Mouse (Mus musculus): ENCODE data around the gene Disp1.

Disp1 gene

GRCm38 (mm10) chr1:183220796-183221718 is at the start of gene Disp1:
Gene Disp1 (minus strand): TSS chr1:183221522.
- DNase-seq (ENCODE audit: low read depth): peak; percentile 58

GRCm38 (mm10) chr1:183267666-183268065 is 46.3 kb upstream of the Disp1 start:
- DNase-seq (ENCODE audit: low read depth): no peak

GRCm38 (mm10) chr1:183265921-183266467 is 44.7 kb upstream of the Disp1 start:
- no peak for DNase-seq (ENCODE audit: low read depth)

GRCm38 (mm10) chr1:183264145-183265008 is 43.1 kb upstream of the Disp1 start:
- no peak for DNase-seq (ENCODE audit: low read depth)

DNA sequence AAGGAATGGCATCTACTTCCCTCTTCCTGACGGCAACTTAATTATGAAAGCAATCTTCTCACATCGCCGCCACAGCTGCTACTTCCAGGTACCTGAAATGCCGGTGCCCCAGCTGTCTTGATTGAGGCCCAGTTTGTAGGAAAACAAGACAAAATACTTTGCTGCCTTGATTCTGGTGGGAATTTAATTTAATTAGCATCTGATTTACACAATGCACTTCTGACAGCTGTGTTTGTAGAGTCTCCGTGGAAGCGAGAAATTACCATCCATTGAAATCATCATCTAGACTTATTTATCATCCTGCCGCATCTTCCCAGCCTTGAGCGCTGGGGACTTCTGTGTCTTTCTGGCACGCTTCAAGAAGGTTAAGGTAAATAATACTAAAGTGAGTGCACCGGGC is 31.3 kb upstream of the Disp1 start:
- no peak for DNase-seq (ENCODE audit: low read depth)

GRCm38 (mm10) chr1:183251818-183252217 is 30.5 kb upstream of the Disp1 start:
- no peak for DNase-seq (ENCODE audit: low read depth)

DNA sequence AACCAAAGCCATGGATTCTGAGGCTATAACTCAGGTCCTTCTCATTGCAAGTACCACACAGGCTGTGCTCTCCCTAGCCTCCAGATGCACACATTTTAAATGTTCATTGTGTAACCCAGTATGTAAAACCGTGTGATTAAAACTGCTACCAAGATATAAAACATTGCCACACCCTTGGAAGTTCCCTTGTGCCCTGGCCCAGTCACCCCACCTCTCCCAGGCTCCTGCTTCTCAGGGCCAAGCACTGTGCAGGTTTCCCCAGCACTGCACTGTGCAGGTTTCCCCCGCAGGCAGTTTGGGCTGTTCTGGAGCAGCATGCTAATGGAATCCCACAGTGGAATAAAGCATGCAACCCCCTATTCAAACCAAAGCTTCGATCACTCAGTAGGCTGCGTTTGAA is 29.3 kb upstream of the Disp1 start:
- DNase-seq (ENCODE audit: low read depth): no peak

DNA sequence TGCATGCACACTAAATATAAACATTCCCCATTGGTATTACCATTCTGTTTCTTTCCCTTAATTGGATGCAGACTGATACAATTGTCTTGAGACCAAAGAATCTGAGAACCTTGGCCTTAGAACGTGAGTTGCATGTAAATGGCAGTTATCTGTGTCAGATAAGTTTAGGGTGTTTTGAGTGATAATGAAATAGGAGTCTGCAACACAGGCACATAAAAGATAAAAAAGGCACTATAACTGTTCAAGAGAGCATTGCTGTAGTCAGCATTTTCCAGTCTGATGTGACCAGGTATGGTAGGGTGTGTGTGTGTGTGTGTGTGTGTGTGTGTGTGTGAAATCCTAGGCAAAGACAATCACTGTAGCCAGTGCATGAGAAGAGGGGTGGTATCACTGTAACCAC is 26.8 kb upstream of the Disp1 start:
- peak; percentile 38 for DNase-seq (ENCODE audit: low read depth)

GRCm38 (mm10) chr1:183243293-183243692 is 22.0 kb upstream of the Disp1 start:
- no peak for DNase-seq (ENCODE audit: low read depth)

GRCm38 (mm10) chr1:183237901-183238300 is 16.6 kb upstream of the Disp1 start:
- no peak for DNase-seq (ENCODE audit: low read depth)

DNA sequence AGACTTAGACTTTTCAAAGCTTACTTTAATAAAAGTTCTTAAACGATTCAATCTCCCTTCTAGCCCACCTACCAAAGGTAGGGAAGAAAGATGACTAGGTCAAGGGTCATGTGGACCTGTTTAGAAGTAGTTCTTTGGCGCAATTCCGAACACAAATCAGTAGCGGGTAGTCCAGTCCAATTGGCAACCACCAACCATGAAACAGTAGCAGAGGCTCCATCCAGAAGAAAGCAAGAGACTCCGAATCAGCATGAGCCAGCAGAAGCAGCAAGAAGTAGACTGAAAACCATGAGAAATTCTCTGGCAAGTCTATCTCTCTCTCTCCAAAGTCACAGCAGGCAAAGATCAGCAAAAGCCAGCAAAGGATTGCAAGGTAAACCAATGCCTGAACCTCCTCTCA is 15.1 kb upstream of the Disp1 start:
- no peak for DNase-seq (ENCODE audit: low read depth)

DNA sequence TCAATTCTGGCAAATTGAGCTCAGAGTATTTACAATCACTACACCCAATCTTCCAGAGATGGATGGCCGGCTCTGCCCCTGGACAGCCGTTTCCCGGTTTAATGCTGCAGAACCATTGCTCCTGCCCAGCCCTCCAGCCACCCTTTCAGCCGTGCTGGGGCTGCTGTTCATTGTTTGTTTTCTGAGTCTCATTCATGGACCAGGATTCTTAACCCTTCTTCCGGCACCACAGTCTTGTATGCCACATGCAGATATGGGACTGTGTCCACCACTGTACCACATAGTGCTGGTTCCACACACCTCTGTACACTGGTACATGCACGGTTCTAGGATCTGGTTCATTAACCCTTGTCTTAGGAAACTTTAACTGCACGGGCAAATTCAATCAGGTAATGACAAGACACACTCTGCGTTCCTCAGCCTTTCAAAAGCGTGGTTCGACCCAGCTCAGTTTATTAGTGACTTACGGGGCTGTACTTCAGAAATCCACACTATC is 12.4 kb upstream of the Disp1 start:
- no peak for DNase-seq (ENCODE audit: low read depth)

GRCm38 (mm10) chr1:183232985-183233678 is 11.8 kb upstream of the Disp1 start:
- DNase-seq (ENCODE audit: low read depth): no peak

DNA sequence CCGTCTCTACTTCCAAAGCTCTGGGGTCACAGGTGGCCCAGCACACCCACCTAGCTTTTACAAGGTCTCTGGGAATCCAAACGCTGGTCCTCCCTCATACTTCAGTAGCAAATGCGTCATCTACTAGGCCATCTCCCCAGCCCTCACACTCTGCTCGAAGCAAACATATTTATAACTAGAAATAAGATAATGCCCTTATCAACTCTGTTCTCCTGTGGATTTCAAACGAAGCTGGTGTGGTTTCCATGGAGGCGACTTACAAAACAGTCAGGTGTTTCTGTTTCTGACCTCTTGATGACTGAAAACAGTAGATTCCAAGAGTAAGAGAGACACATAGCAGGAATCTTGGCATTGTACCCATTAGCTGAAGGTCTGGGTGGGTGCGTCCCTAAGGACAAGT is 6.1 kb upstream of the Disp1 start:
- no peak for DNase-seq (ENCODE audit: low read depth)

- DNase-seq (ENCODE audit: low read depth): no peak
These were observed 2.3 kb downstream of the Disp1 start for GRCm38 (mm10) chr1:183219021-183219420.

GRCm38 (mm10) chr1:183216691-183217090 is 4.6 kb downstream of the Disp1 start:
- no peak for DNase-seq (ENCODE audit: low read depth)

DNA sequence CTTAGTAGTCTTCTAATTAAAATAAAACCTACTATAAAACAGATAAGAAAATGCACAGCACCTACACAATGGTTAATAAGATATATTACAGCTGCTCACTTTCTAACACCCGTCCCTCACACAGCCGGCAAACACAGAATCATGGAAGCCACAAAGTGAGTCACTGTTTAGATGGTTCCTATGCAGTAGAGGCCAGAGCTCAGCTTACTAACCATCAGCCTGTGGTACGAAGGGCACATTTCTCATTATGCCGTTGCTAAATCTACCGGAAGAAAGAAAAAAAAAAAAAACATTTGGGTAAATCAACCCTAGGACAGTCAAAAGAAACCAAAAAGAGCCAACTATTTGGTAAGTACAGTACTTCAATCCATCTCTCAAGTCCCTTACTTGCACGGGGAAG is 5.6 kb downstream of the Disp1 start:
- no peak for DNase-seq (ENCODE audit: low read depth)

DNA sequence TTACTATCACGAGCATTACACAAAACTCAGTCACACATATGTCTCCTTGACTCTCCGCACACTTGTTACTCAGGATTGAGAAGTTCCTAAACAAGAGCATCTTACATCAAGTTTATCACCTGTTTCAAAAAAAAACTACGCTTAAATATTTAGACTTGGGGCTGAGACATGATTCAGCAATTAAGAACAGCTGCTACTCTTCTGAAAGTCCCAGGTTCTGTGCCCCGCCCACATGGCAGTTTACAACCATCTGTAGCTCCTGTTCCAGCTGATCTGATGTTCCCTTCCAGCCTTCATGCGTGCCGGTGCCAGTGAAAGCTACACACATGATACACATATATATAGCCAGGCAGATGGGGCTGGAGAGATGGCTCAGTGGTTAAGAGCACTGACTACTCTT is 7.5 kb downstream of the Disp1 start:
- peak; percentile 55 for DNase-seq (ENCODE audit: low read depth)

GRCm38 (mm10) chr1:183212757-183213211 is 8.5 kb downstream of the Disp1 start:
- DNase-seq (ENCODE audit: low read depth): no peak

- DNase-seq (ENCODE audit: low read depth): no peak
These were observed 11.2 kb downstream of the Disp1 start for GRCm38 (mm10) chr1:183210115-183210514.

GRCm38 (mm10) chr1:183207623-183208022 is 13.7 kb downstream of the Disp1 start:
- DNase-seq (ENCODE audit: low read depth): no peak

DNA sequence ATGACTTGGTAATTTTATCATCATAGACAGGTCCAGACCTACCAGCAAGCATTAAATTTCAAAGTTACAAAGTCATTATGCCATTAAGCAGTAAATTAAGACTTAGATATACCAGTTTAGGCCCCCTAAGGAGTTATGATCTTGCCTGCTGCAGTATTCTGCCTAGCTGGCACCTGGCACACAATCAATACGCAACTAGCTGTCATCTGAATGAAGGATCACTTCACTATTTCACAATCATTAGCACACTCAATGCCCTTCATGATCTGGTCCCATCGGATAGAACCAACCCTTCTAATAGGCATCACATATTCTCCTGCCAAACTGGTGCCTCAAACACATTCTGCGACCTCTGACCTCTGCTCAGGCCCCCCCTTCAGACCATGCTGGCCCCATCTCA is 14.2 kb downstream of the Disp1 start:
- no peak for DNase-seq (ENCODE audit: low read depth)
